Mouse (Mus musculus) CH12.LX (cell line): ENCODE measurements around the gene Fbxo31. TPM values are rescaled to one million over a fixed set of nuclear protein-coding genes. Genes with fewer than 3 reads are reported as not detected.

Source experiments
- DNase-seq: peaks from one replicate; pipeline ENCODE4 v3.0.0-alpha.2; 2013; ENCODE audit errors: extremely low read depth
- H3K27ac ChIP-seq: 2 replicates; pipeline ENCODE4 v1.5.1; 2012; ENCODE audit warnings: low read depth, mild to moderate bottlenecking, control low read depth, moderate library complexity; ENCODE audit not compliant: insufficient read depth
- H3K27me3 ChIP-seq: replicated peaks from 2 replicates; pipeline ENCODE3; 2012; ENCODE audit warnings: inconsistent platforms
- H3K36me3 ChIP-seq, 2 experiments: replicated peaks in 1 of 2; 2 replicates each; pipeline versions ENCODE3 to v1.6.1; 2012; ENCODE audit warnings: inconsistent platforms in 1 of 2, low read length in 1 of 2, mild to moderate bottlenecking in 1 of 2, mixed read lengths in 1 of 2, moderate library complexity in 1 of 2; ENCODE audit not compliant: control insufficient read depth in 1 of 2, insufficient read depth in 1 of 2
- H3K4me1 ChIP-seq, 2 experiments: 2 replicates each; pipeline ENCODE4 v1.6.1; 2012; ENCODE audit warnings: inconsistent platforms in 1 of 2, moderate library complexity in 1 of 2; ENCODE audit not compliant: insufficient read depth in 2 of 2, control insufficient read depth in 1 of 2
- H3K4me2 ChIP-seq: 2 replicates; pipeline ENCODE4 v1.6.1; 2012; ENCODE audit warnings: low read depth, mild to moderate bottlenecking, control low read depth; ENCODE audit not compliant: poor library complexity, insufficient read depth, severe bottlenecking
- H3K4me3 ChIP-seq, 3 experiments: fragments of 150-350 bp in 1 of 3; sonication (generic) in 1 of 3; replicated peaks in 1 of 3; 2 replicates each; pipeline versions ENCODE3 to v1.5.1; 2011 to 2012; ENCODE audit warnings: low read depth in 2 of 3, low read length in 2 of 3, mild to moderate bottlenecking in 2 of 3, moderate library complexity in 2 of 3, control low read depth in 1 of 3, improper control_type of control experiment in 1 of 3, inconsistent platforms in 1 of 3, mixed read lengths in 1 of 3; ENCODE audit not compliant: poor library complexity in 1 of 3
- H3K79me2 ChIP-seq: replicated peaks from 2 replicates; pipeline ENCODE4 v1.6.1; 2012; ENCODE audit warnings: mild to moderate bottlenecking, moderate library complexity; ENCODE audit not compliant: control insufficient read depth, poor library complexity, insufficient read depth, severe bottlenecking; ENCODE audit errors: extremely low read depth
- H3K9ac ChIP-seq: 2 replicates; pipeline ENCODE4 v1.6.1; 2012; ENCODE audit warnings: low read depth, mild to moderate bottlenecking, control low read depth, moderate library complexity; ENCODE audit not compliant: insufficient read depth
- H3K9me3 ChIP-seq: replicated peaks from 2 replicates; pipeline ENCODE3; 2012; ENCODE audit warnings: low read length, inconsistent platforms, mixed read lengths
- BHLHE40 ChIP-seq: IDR thresholded peaks from 2 replicates; pipeline ENCODE4 v1.6.1; 2011; ENCODE audit warnings: mild to moderate bottlenecking, low read depth, low read length, improper control_type of control experiment
- CHD2 ChIP-seq: IDR thresholded peaks from 2 replicates; pipeline ENCODE4 v1.6.1; 2011; ENCODE audit warnings: low read length, improper control_type of control experiment
- JUN ChIP-seq: IDR thresholded peaks from 2 replicates; pipeline ENCODE4 v1.6.1; 2011; ENCODE audit warnings: low read depth, mild to moderate bottlenecking, low read length, improper control_type of control experiment, moderate library complexity; ENCODE audit not compliant: insufficient read depth
- MAFK ChIP-seq: IDR thresholded peaks from 2 replicates; pipeline ENCODE4 v1.6.1; 2011; ENCODE audit warnings: low read length, improper control_type of control experiment; ENCODE audit not compliant: insufficient replicate concordance
- MAX ChIP-seq: IDR thresholded peaks from 2 replicates; pipeline ENCODE4 v1.6.1; 2011; ENCODE audit warnings: low read length, improper control_type of control experiment
- MEF2A ChIP-seq: IDR thresholded peaks from 2 replicates; pipeline ENCODE4 v1.6.1; 2014; ENCODE audit warnings: low read depth, mild to moderate bottlenecking, inconsistent platforms, low read length, improper control_type of control experiment, borderline replicate concordance
- MYC ChIP-seq: IDR thresholded peaks from 2 replicates; pipeline ENCODE4 v1.6.1; 2011; ENCODE audit warnings: low read depth, mild to moderate bottlenecking, improper control_type of control experiment, low read length
- PAX5 ChIP-seq: IDR thresholded peaks from 2 replicates; pipeline ENCODE4 v1.6.1; 2012; ENCODE audit warnings: low read length, inconsistent platforms, mixed read lengths
- TCF12 ChIP-seq: IDR thresholded peaks from 2 replicates; pipeline ENCODE4 v1.6.1; 2014; ENCODE audit warnings: low read depth, mild to moderate bottlenecking, inconsistent platforms, low read length, improper control_type of control experiment
- USF2 ChIP-seq: conservative IDR thresholded peaks from 2 replicates; pipeline ENCODE4 v1.6.1; 2011; ENCODE audit warnings: low read depth, low read length, improper control_type of control experiment
- ZKSCAN1 ChIP-seq: IDR thresholded peaks from 2 replicates; pipeline ENCODE4 v1.6.1; 2012; ENCODE audit warnings: low read depth, inconsistent platforms, low read length, improper control_type of control experiment, borderline replicate concordance
- ZNF384 ChIP-seq: IDR thresholded peaks from 2 replicates; pipeline ENCODE4 v1.6.1; 2012; ENCODE audit warnings: low read depth, low read length, improper control_type of control experiment, inconsistent platforms
- dilution Hi-C: fragments of 300-500 bp; cut with MboI; formaldehyde crosslinking; loops from 2 replicates; pipeline ENCODE4 v1.14.3; 2020; ENCODE audit warnings: low sequenced_read_pairs; ENCODE audit not compliant: extremely low pct_unique_long_range_greater_than_20kb, extremely low pct_ligation_motif_present
- in situ Hi-C: fragments of 300-500 bp; cut with MboI; formaldehyde crosslinking; loops from 3 replicates; pipeline ENCODE4 v1.14.3; 2019; ENCODE audit warnings: low sequenced_read_pairs, low pct_ligation_motif_present, low pct_unique_long_range_greater_than_20kb, mixed read lengths
- polyA plus RNA-seq: library from polyadenylated mRNA; unstranded; fragments of >175 nt; gene quantifications from 2 replicates; pipeline ENCODE4 v1.2.1, GENCODE M21; 2012; ENCODE audit warnings: low read depth; ENCODE audit not compliant: insufficient read length
- total RNA-seq, 2 experiments: library from RNA; depleted of rRNA; stranded (reverse); fragments of 300-350 nt in 1 of 2; fragments of >200 nt in 1 of 2; gene quantifications; 2 replicates each; pipeline ENCODE4 v1.2.3; 2012 to 2014

The Fbxo31 gene
- total and polyA plus RNA-seq, 3 experiments = 13.2 to 24.7 (median 14.2) TPM

- no peak for TF ChIP-seq BHLHE40
- H3K4me1 ChIP-seq = no peaks in the 10 kb centered on the region
- in situ Hi-C loops = no loop called here
- H3K36me3 ChIP-seq = peaks cover 32 to 91% of the 10 kb centered on the region in 2 experiments
- no peak overlapping the region for H3K4me2 ChIP-seq
- H3K27ac ChIP-seq = no peak overlapping the region
- H3K9me3 ChIP-seq = no peaks in the 10 kb centered on the region
- no peaks in the 10 kb centered on the region for H3K79me2 ChIP-seq
- dilution Hi-C loops = no loop called here
- H3K9ac ChIP-seq = no peak overlapping the region
- no peak for DNase-seq
- no peak overlapping the region for H3K4me3 ChIP-seq
- H3K27me3 ChIP-seq = no peaks in the 10 kb centered on the region
These were observed 15.7 kb downstream of the Fbxo31 start for GRCm38 (mm10) chr8:121562941-121563351.

- Histone ChIP-seq H3K27ac (no peak overlapping the region), H3K27me3 (no peaks in the 10 kb centered on the region), H3K36me3 (peaks cover 35 to 88% of the 10 kb centered on the region in 2 experiments), H3K9me3 (no peaks in the 10 kb centered on the region), H3K4me1 (no peaks in the 10 kb centered on the region), H3K9ac (no peak overlapping the region), H3K4me3 (no peak overlapping the region), H3K79me2 (no peaks in the 10 kb centered on the region), H3K4me2 (no peak overlapping the region)
- dilution Hi-C loops (no loop called here), in situ Hi-C loops (no loop called here)
- DNase-seq = no peak
- TF ChIP-seq MEF2A = no peak
- no peak for TF ChIP-seq USF2
- no peak for TF ChIP-seq TCF12
- no peak for TF ChIP-seq ZKSCAN1
- no peak for TF ChIP-seq BHLHE40
- TF ChIP-seq ZNF384 = no peak
- no peak for TF ChIP-seq JUN
- TF ChIP-seq PAX5 = no peak
- no peak for TF ChIP-seq MAX
- TF ChIP-seq MYC = no peak
- TF ChIP-seq CHD2 = no peak
- TF ChIP-seq MAFK = no peak
These were observed 16.8 kb downstream of the Fbxo31 start for GRCm38 (mm10) chr8:121561636-121562345.
